Mouse (Mus musculus): ENCODE data around the gene Ankrd44. TPM values are rescaled to one million over a fixed set of nuclear protein-coding genes. Genes with fewer than 3 reads are reported as not detected.

Gene Ankrd44
- polyA plus RNA-seq, 1 experiment, result 6.8 TPM

- Histone ChIP-seq H3K27ac (ENCODE audit: control insufficient read depth, insufficient read depth, low read depth, low read length) (no peak overlapping the region), H3K4me3 (ENCODE audit: control insufficient read depth, low read depth, low read length) (no peak overlapping the region), H3K36me3 (ENCODE audit: control insufficient read depth, insufficient read depth, low read length) (no peaks in the 10 kb centered on the region), H3K27me3 (ENCODE audit: control insufficient read depth, insufficient read depth, low read length) (no peaks in the 10 kb centered on the region), H3K4me1 (ENCODE audit: control insufficient read depth, insufficient read depth, low read length) (no peaks in the 10 kb centered on the region)
- TF ChIP-seq CTCF (IDR thresholded peaks at IDR 0.05; ENCODE audit: control insufficient read depth, insufficient read depth, insufficient replicate concordance, low read depth, low read length), result no peak
- TF ChIP-seq POLR2A (IDR thresholded peaks at IDR 0.05; ENCODE audit: control insufficient read depth, low read depth, low read length), result no peak
Measured at GRCm38 (mm10) chr1:54871321-54871720, 54.9 kb downstream of the Ankrd44 start.

- Histone ChIP-seq H3K27me3 (ENCODE audit: control insufficient read depth, insufficient read depth, low read length) (no peaks in the 10 kb centered on the region), H3K27ac (ENCODE audit: control insufficient read depth, insufficient read depth, low read depth, low read length) (no peak overlapping the region), H3K4me1 (ENCODE audit: control insufficient read depth, insufficient read depth, low read length) (no peaks in the 10 kb centered on the region), H3K36me3 (ENCODE audit: control insufficient read depth, insufficient read depth, low read length) (no peaks in the 10 kb centered on the region), H3K4me3 (ENCODE audit: control insufficient read depth, low read depth, low read length) (no peak overlapping the region)
- TF ChIP-seq POLR2A (IDR thresholded peaks at IDR 0.05; ENCODE audit: control insufficient read depth, low read depth, low read length), result no peak
- no peak for TF ChIP-seq CTCF (IDR thresholded peaks at IDR 0.05; ENCODE audit: control insufficient read depth, insufficient read depth, insufficient replicate concordance, low read depth, low read length)
Measured at GRCm38 (mm10) chr1:54870634-54871033, 55.6 kb downstream of the Ankrd44 start.

- Histone ChIP-seq H3K4me3 (ENCODE audit: control insufficient read depth, low read depth, low read length) (no peak overlapping the region), H3K36me3 (ENCODE audit: control insufficient read depth, insufficient read depth, low read length) (no peaks in the 10 kb centered on the region), H3K4me1 (ENCODE audit: control insufficient read depth, insufficient read depth, low read length) (no peaks in the 10 kb centered on the region), H3K27ac (ENCODE audit: control insufficient read depth, insufficient read depth, low read depth, low read length) (no peak overlapping the region), H3K27me3 (ENCODE audit: control insufficient read depth, insufficient read depth, low read length) (no peaks in the 10 kb centered on the region)
- TF ChIP-seq CTCF (IDR thresholded peaks at IDR 0.05; ENCODE audit: control insufficient read depth, insufficient read depth, insufficient replicate concordance, low read depth, low read length) (no peak), POLR2A (IDR thresholded peaks at IDR 0.05; ENCODE audit: control insufficient read depth, low read depth, low read length) (no peak)
Measured at GRCm38 (mm10) chr1:54867226-54867625, 59.0 kb downstream of the Ankrd44 start.

- H3K27ac ChIP-seq (ENCODE audit: control insufficient read depth, insufficient read depth, low read depth, low read length), result no peak overlapping the region
- H3K36me3 ChIP-seq (ENCODE audit: control insufficient read depth, insufficient read depth, low read length), result no peaks in the 10 kb centered on the region
- no peak for TF ChIP-seq POLR2A (IDR thresholded peaks at IDR 0.05; ENCODE audit: control insufficient read depth, low read depth, low read length)
- TF ChIP-seq CTCF (IDR thresholded peaks at IDR 0.05; ENCODE audit: control insufficient read depth, insufficient read depth, insufficient replicate concordance, low read depth, low read length), result no peak
- no peaks in the 10 kb centered on the region for H3K27me3 ChIP-seq (ENCODE audit: control insufficient read depth, insufficient read depth, low read length)
- H3K4me1 ChIP-seq (ENCODE audit: control insufficient read depth, insufficient read depth, low read length), result no peaks in the 10 kb centered on the region
- no peak overlapping the region for H3K4me3 ChIP-seq (ENCODE audit: control insufficient read depth, low read depth, low read length)
Measured at GRCm38 (mm10) chr1:54866131-54866530, 60.1 kb downstream of the Ankrd44 start.

- H3K4me3 ChIP-seq (ENCODE audit: control insufficient read depth, low read depth, low read length), result no peak overlapping the region
- no peaks in the 10 kb centered on the region for H3K27me3 ChIP-seq (ENCODE audit: control insufficient read depth, insufficient read depth, low read length)
- no peaks in the 10 kb centered on the region for H3K36me3 ChIP-seq (ENCODE audit: control insufficient read depth, insufficient read depth, low read length)
- H3K4me1 ChIP-seq (ENCODE audit: control insufficient read depth, insufficient read depth, low read length), result no peaks in the 10 kb centered on the region
- no peak overlapping the region for H3K27ac ChIP-seq (ENCODE audit: control insufficient read depth, insufficient read depth, low read depth, low read length)
- TF ChIP-seq CTCF (IDR thresholded peaks at IDR 0.05; ENCODE audit: control insufficient read depth, insufficient read depth, insufficient replicate concordance, low read depth, low read length), result no peak
- no peak for TF ChIP-seq POLR2A (IDR thresholded peaks at IDR 0.05; ENCODE audit: control insufficient read depth, low read depth, low read length)
Measured at GRCm38 (mm10) chr1:54864928-54865652, 61.1 kb downstream of the Ankrd44 start.

- no peak overlapping the region for H3K4me3 ChIP-seq (ENCODE audit: control insufficient read depth, low read depth, low read length)
- TF ChIP-seq CTCF (IDR thresholded peaks at IDR 0.05; ENCODE audit: control insufficient read depth, insufficient read depth, insufficient replicate concordance, low read depth, low read length), result no peak
- TF ChIP-seq POLR2A (IDR thresholded peaks at IDR 0.05; ENCODE audit: control insufficient read depth, low read depth, low read length), result no peak
- no peak overlapping the region for H3K27ac ChIP-seq (ENCODE audit: control insufficient read depth, insufficient read depth, low read depth, low read length)
- no peaks in the 10 kb centered on the region for H3K36me3 ChIP-seq (ENCODE audit: control insufficient read depth, insufficient read depth, low read length)
- no peaks in the 10 kb centered on the region for H3K4me1 ChIP-seq (ENCODE audit: control insufficient read depth, insufficient read depth, low read length)
- H3K27me3 ChIP-seq (ENCODE audit: control insufficient read depth, insufficient read depth, low read length), result no peaks in the 10 kb centered on the region
Measured at GRCm38 (mm10) chr1:54860361-54860760, 65.8 kb downstream of the Ankrd44 start.

GRCm38 (mm10) chr1:54859876-54860275 lies 66.3 kb downstream of the Ankrd44 start:
- H3K27me3 ChIP-seq (ENCODE audit: control insufficient read depth, insufficient read depth, low read length), result no peaks in the 10 kb centered on the region
- no peak overlapping the region for H3K4me3 ChIP-seq (ENCODE audit: control insufficient read depth, low read depth, low read length)
- no peak for TF ChIP-seq POLR2A (IDR thresholded peaks at IDR 0.05; ENCODE audit: control insufficient read depth, low read depth, low read length)
- TF ChIP-seq CTCF (IDR thresholded peaks at IDR 0.05; ENCODE audit: control insufficient read depth, insufficient read depth, insufficient replicate concordance, low read depth, low read length), result no peak
- H3K36me3 ChIP-seq (ENCODE audit: control insufficient read depth, insufficient read depth, low read length), result no peaks in the 10 kb centered on the region
- no peak overlapping the region for H3K27ac ChIP-seq (ENCODE audit: control insufficient read depth, insufficient read depth, low read depth, low read length)
- H3K4me1 ChIP-seq (ENCODE audit: control insufficient read depth, insufficient read depth, low read length), result no peaks in the 10 kb centered on the region

All from testis, adult 2 months (tissue).